Mouse (Mus musculus) midbrain, embryonic 11.5 days (tissue): ENCODE data around the gene 2310057M21Rik. TPM values are rescaled to one million over a fixed set of nuclear protein-coding genes. Genes with fewer than 3 reads are reported as not detected.

ENCODE experiments used
- ATAC-seq: fragments of 200-750 bp; cut with Nextera tagmentation; 2 replicates; pipeline ENCODE4 v1.8.0; 2017; ENCODE audit warnings: moderate TSS enrichment, moderate library complexity; ENCODE audit not compliant: low FRiP score
- DNase-seq: peaks from one replicate; pipeline ENCODE4 v3.0.0; 2015; ENCODE audit warnings: low spot score; ENCODE audit errors: missing footprints
- H3K27ac ChIP-seq: fragments of 300-500 bp; sonication (generic); 2 replicates; pipeline ENCODE4 v1.5.1; 2014; ENCODE audit warnings: low read depth, low read length
- H3K27me3 ChIP-seq: fragments of 300-500 bp; sonication (generic); 2 replicates; pipeline ENCODE4 v1.6.1; 2014; ENCODE audit warnings: mild to moderate bottlenecking, low read length, moderate library complexity, mixed read lengths; ENCODE audit not compliant: control insufficient read depth, insufficient read depth
- H3K36me3 ChIP-seq: fragments of 300-500 bp; sonication (generic); 2 replicates; pipeline ENCODE4 v1.6.1; 2014; ENCODE audit warnings: mild to moderate bottlenecking, low read length, moderate library complexity, mixed read lengths; ENCODE audit not compliant: control insufficient read depth, insufficient read depth
- H3K4me1 ChIP-seq: fragments of 300-500 bp; sonication (generic); 2 replicates; pipeline ENCODE4 v1.6.1; 2014; ENCODE audit warnings: low read length; ENCODE audit not compliant: control insufficient read depth, insufficient read depth
- H3K4me2 ChIP-seq: fragments of 300-500 bp; sonication (generic); 2 replicates; pipeline ENCODE4 v1.6.1; 2014; ENCODE audit warnings: mild to moderate bottlenecking, moderate library complexity
- H3K4me3 ChIP-seq: fragments of 300-500 bp; sonication (generic); 2 replicates; pipeline ENCODE4 v1.5.1; 2014; ENCODE audit warnings: low read depth, low read length
- H3K9ac ChIP-seq: fragments of 300-500 bp; sonication (generic); 2 replicates; pipeline ENCODE4 v1.6.1; 2014; ENCODE audit warnings: low read length
- H3K9me3 ChIP-seq: fragments of 300-500 bp; sonication (generic); 2 replicates; pipeline ENCODE4 v1.6.1; 2016; ENCODE audit warnings: low read length; ENCODE audit not compliant: control insufficient read depth
- WGBS: fragments of 180-500 bp; shearing (Covaris S2); extraction: QIAGEN DNeasy Blood & Tissue Kit; methylation state at CpG from one replicate; pipeline ENCODE4 v1.1.7; 2014; 5-methylcytosine and 5-hydroxymethylcytosine counted together
- polyA plus RNA-seq: library from polyadenylated mRNA; unstranded; fragments of >200 nt; fragmentation: Nextera tagmentation; extraction: Ambion mirVana; gene quantifications from 2 replicates; pipeline ENCODE4 v1.2.1, GENCODE M21; 2014

The 2310057M21Rik gene
- polyA plus RNA-seq, 1 experiment from 2014 or later = 23.9 TPM

DNA sequence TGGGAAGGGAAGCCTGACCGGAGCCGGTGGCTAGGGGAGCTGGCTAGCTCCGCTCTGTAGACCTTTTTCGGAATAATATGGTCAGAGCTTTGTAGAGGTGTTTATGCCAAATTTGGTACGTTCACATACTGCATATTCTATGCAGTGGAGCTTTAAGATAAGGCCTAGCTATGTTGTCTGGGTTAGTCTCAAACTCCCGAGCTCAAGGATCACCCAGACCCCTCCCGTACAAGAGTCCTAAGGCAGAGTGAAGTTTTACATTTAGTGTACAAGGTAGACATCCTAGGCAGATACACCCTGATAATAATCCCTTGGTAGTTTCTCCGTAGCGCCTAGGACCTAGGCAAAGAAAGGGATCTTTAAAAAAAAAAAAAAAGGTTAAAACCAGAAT is 8.9 kb upstream of the 2310057M21Rik start:
- DNase-seq = no peak
- Histone ChIP-seq H3K4me3 (peak overlapping the region; percentile 73), H3K9ac (peak overlapping the region; percentile 95), H3K27ac (peak overlapping the region; percentile 73), H3K27me3 (no peaks in the 10 kb centered on the region), H3K4me1 (peaks cover 5% of the 10 kb centered on the region), H3K4me2 (peak overlapping the region; percentile 80), H3K36me3 (no peaks in the 10 kb centered on the region), H3K9me3 (no peaks in the 10 kb centered on the region)
- whole genome bisulfite sequencing = 9% methylated on average over 9 of the region's 9 CpGs
- no peak for ATAC-seq

GRCm38 (mm10) chr7:131370648-131371469 is 8.3 kb upstream of the 2310057M21Rik start, which contains the start of gene Pstk:
Gene Pstk, plus strand, starts transcription at chr7:131371141.
- Histone ChIP-seq H3K4me1 (peaks cover 5% of the 10 kb centered on the region), H3K27me3 (no peaks in the 10 kb centered on the region), H3K9ac (peak within 1 kb of the TSS; percentile 95), H3K36me3 (no peaks in the 10 kb centered on the region), H3K4me2 (peak within 1 kb of the TSS; percentile 80), H3K27ac (peak within 1 kb of the TSS; percentile 73), H3K9me3 (no peaks in the 10 kb centered on the region), H3K4me3 (peak within 1 kb of the TSS; percentile 73)
- DNase-seq (peak; percentile 98), ATAC-seq (peak; percentile 95)
- WGBS = 4% methylated on average over 47 of the region's 47 CpGs

- H3K9me3 ChIP-seq = no peaks in the 10 kb centered on the region
- H3K27ac ChIP-seq = no peak overlapping the region
- no peak overlapping the region for H3K4me3 ChIP-seq
- no peak overlapping the region for H3K9ac ChIP-seq
- peaks cover 9% of the 10 kb centered on the region for H3K4me1 ChIP-seq
- peak; percentile 54 for DNase-seq
- 0 out of 2 replicates have a peak, but pooled peaks cover 3% of the 10 kb centered on the region for H3K27me3 ChIP-seq
- H3K36me3 ChIP-seq = no peaks in the 10 kb centered on the region
- no peak overlapping the region for H3K4me2 ChIP-seq
- no peak for ATAC-seq
- 93% methylated on average over 8 of the region's 8 CpGs for WGBS
Observed at GRCm38 (mm10) chr7:131364131-131364530, 1.6 kb upstream of the 2310057M21Rik start.

- peak overlapping the region; percentile 78 for H3K4me2 ChIP-seq
- ATAC-seq = peak; percentile 86
Observed at GRCm38 (mm10) chr7:131362269-131362614, 317 bp downstream of the 2310057M21Rik start.

GRCm38 (mm10) chr7:131356105-131356504 is 6.5 kb downstream of the 2310057M21Rik start:
- no peaks in the 10 kb centered on the region; the same call in 1 of the 2 replicates for H3K4me1 ChIP-seq
- H3K9ac ChIP-seq = no peak overlapping the region
- no peak overlapping the region for H3K27ac ChIP-seq
- 97% methylated on average over 13 of the region's 13 CpGs for WGBS
- H3K4me2 ChIP-seq = no peak overlapping the region
- DNase-seq (no peak), ATAC-seq (no peak)
- no peaks in the 10 kb centered on the region for H3K9me3 ChIP-seq
- H3K4me3 ChIP-seq = no peak overlapping the region
- H3K27me3 ChIP-seq = no peaks in the 10 kb centered on the region
- H3K36me3 ChIP-seq = peaks cover 7% of the 10 kb centered on the region; the same call in 1 of the 2 replicates

More at GRCm38 (mm10) chr7:131362269-131362614, 317 bp downstream of the 2310057M21Rik start:
- DNase-seq = no peak
- Histone ChIP-seq H3K27me3 (0 out of 2 replicates have a peak, but pooled peaks cover 3% of the 10 kb centered on the region), H3K36me3 (peaks cover 2% of the 10 kb centered on the region; the same call in 1 of the 2 replicates), H3K9me3 (no peaks in the 10 kb centered on the region), H3K27ac (peak overlapping the region; percentile 77; the same call in 1 of the 2 replicates), H3K9ac (peak overlapping the region; percentile 75), H3K4me1 (peaks cover 9% of the 10 kb centered on the region), H3K4me3 (peak overlapping the region; percentile 55)
- under 1% methylated on average over 35 of the region's 35 CpGs for WGBS

DNA sequence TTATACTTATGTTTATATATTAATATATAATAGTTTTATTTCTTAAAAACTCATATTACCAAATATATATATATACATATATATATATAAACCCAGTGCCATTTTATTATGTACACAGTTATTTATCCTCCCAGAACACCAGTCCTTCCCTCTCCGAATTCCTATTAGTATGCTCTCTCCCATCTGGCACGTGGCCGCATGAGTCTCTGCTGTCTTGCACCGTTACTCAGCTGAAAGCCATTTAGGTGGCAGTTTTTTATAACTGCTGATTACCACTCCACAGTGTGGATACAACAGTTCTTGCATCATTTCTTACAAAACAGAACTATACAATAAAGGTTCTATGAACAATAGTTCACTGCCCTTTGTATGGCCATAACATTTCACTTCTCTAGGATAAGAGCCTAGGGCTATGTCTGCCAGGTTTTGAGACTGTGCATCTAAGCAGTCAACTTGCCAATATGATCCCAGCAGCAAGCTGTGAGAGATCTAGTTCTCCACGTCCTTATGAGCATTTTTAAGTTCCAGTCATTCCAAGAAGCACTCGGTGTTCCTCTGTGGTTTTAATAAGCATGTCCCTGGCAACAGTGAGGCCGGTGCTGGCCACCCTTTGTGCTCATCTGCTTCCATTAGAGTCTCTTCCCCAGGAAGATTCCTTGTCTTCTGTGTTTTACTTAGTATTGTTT is 16.6 kb downstream of the 2310057M21Rik start:
- no peak overlapping the region for H3K27ac ChIP-seq
- no peaks in the 10 kb centered on the region for H3K4me1 ChIP-seq
- no peak overlapping the region for H3K9ac ChIP-seq
- H3K36me3 ChIP-seq = peaks cover 3% of the 10 kb centered on the region
- no peak for ATAC-seq
- no peaks in the 10 kb centered on the region for H3K9me3 ChIP-seq
- no peak for DNase-seq
- no peak overlapping the region for H3K4me3 ChIP-seq
- 84% methylated on average over 7 of the region's 7 CpGs for WGBS
- H3K27me3 ChIP-seq = no peaks in the 10 kb centered on the region
- H3K4me2 ChIP-seq = no peak overlapping the region

DNA sequence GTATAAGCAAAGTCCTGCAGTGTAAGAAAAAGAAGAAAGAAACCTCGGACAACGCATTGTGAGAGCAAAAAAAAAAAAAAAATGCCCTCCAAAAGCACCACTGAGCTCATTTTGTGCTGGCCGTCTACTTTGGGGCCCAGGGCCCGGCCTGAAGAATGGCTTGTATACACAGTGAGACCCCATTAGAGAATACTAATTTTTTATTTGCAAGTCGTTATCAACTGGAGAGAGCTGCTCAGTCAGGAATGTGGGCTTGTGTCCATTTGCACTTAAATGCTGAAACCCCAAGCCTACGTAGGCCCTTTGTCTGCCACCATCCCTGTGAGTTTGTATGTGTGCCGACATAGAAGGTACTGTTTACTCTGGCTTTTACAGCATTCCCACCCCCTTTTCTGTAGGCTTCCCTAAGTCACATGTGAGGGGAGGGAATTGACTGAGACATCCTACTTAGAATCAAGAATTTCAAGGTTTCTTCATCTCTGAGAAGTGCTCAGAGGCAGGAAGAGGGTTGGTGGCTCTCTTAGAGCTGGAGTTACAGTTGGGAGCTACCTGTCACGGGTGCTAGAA is 25.0 kb downstream of the 2310057M21Rik start:
- Histone ChIP-seq H3K4me2 (no peak overlapping the region), H3K27me3 (no peaks in the 10 kb centered on the region), H3K9ac (no peak overlapping the region), H3K9me3 (no peaks in the 10 kb centered on the region), H3K4me3 (no peak overlapping the region), H3K36me3 (peaks cover 3% of the 10 kb centered on the region), H3K27ac (no peak overlapping the region), H3K4me1 (no peaks in the 10 kb centered on the region)
- ATAC-seq (peak; percentile 69), DNase-seq (peak; percentile 83)
- WGBS = 55% methylated on average over 8 of the region's 8 CpGs

GRCm38 (mm10) chr7:131333564-131333963 is 29.0 kb downstream of the 2310057M21Rik start, which contains the start of gene Fam24a:
Gene Fam24a, plus strand, starts transcription at chr7:131333864.
- no peak within 1 kb of the TSS for H3K4me3 ChIP-seq
- no peak within 1 kb of the TSS for H3K9ac ChIP-seq
- no peaks in the 10 kb centered on the region for H3K4me1 ChIP-seq
- H3K27ac ChIP-seq = no peak within 1 kb of the TSS
- no peak within 1 kb of the TSS for H3K4me2 ChIP-seq
- no peak for ATAC-seq
- DNase-seq = peak; percentile 4
- H3K36me3 ChIP-seq = no peaks in the 10 kb centered on the region
- 48% methylated on average over 1 of the region's 1 CpGs for WGBS
- H3K9me3 ChIP-seq = no peaks in the 10 kb centered on the region
- no peaks in the 10 kb centered on the region for H3K27me3 ChIP-seq
